Mouse (Mus musculus) lung, adult 2 months (tissue): Measurements from ENCODE around the gene Nup214. TPM values are rescaled to one million over a fixed set of nuclear protein-coding genes. Genes with fewer than 3 reads are reported as not detected.

Experiments used
- DNase-seq: peaks from one replicate; pipeline ENCODE4 v3.0.0; 2022
- H3K4me1 ChIP-seq: fragments of 200-500 bp; 2 replicates; pipeline ENCODE4 v1.6.1; 2011; ENCODE audit warnings: low read length; ENCODE audit not compliant: control insufficient read depth, insufficient read depth
- H3K4me3 ChIP-seq: fragments of 200-500 bp; replicated peaks from 2 replicates; pipeline ENCODE3; 2011; ENCODE audit warnings: low read depth, mild to moderate bottlenecking, control low read depth, low read length; ENCODE audit errors: extremely low read depth
- CTCF ChIP-seq: fragments of 200-500 bp; IDR thresholded peaks from 2 replicates; pipeline ENCODE4 v1.5.1; 2011; ENCODE audit warnings: mild to moderate bottlenecking, low read length, control low read depth; ENCODE audit not compliant: insufficient read depth
- POLR2A ChIP-seq: fragments of 200-500 bp; IDR thresholded peaks from 2 replicates; pipeline ENCODE4 v1.6.1; 2011; ENCODE audit warnings: low read depth, mild to moderate bottlenecking, control low read depth, low read length, borderline replicate concordance; ENCODE audit errors: extremely low read depth
- WGBS: fragments of 180-500 bp; shearing (Covaris S2); methylation state at CpG from one replicate; pipeline ENCODE4 v1.1.7; 2018; 5-methylcytosine and 5-hydroxymethylcytosine counted together
- polyA plus RNA-seq: library from polyadenylated mRNA; depleted of rRNA; stranded (reverse); fragments of >200 nt; gene quantifications from 2 replicates; pipeline ENCODE4 v1.2.3, GENCODE M21; 2012

Gene Nup214
- polyA plus RNA-seq, 1 experiment = 35.1 TPM

GRCm38 (mm10) chr2:32062626-32063410, 88.6 kb downstream of the Nup214 start:
- no peak for DNase-seq
- H3K4me1 ChIP-seq = no peaks in the 10 kb centered on the region; the same call in 1 of the 2 replicates
- TF ChIP-seq CTCF (no peak), POLR2A (no peak)

DNA sequence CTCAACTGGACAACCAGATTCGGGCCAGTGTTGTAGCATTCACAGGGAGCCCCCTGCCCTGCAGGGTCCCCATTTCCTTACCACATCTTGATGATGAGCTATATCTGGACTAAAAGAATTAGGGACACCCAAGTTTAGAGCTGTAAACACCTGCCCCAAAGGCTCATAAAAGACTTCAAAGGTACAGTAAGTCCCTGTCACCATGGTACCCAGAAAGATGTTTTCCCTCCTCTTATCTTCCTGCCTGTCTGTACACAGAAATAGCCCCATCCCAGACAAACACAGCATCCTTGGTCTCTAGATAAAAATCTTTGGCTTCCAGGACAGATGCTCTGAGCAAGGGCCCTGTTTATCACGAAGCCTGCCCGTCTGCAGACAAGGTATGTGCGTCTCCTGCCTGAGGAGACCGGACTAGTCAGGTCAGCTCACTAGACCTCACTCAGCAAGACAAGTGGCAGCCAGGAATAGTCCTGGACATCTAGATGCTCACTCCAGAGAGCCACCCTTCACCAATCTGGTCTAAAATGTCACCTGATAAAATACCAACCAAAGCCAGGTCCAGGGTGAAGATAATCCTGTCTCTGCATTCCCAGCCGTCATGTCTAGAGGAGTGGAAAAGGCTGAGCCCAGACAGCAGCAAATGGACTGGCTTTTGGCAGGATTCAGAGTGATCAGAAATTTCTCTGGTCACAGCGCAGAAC, 89.4 kb downstream of the Nup214 start:
- no peak overlapping the region for H3K4me3 ChIP-seq
- 62% methylated on average over 7 of the region's 7 CpGs for WGBS
- H3K4me1 ChIP-seq = no peaks in the 10 kb centered on the region; the same call in 1 of the 2 replicates
- TF ChIP-seq CTCF = no peak
- TF ChIP-seq POLR2A = no peak
- no peak for DNase-seq

More at GRCm38 (mm10) chr2:32062626-32063410, 88.6 kb downstream of the Nup214 start:
- H3K4me3 ChIP-seq = no peak overlapping the region
- WGBS = 72% methylated on average over 15 of the region's 15 CpGs

GRCm38 (mm10) chr2:32064913-32065312, 90.7 kb downstream of the Nup214 start:
- H3K4me3 ChIP-seq = no peak overlapping the region
- DNase-seq = no peak
- no peaks in the 10 kb centered on the region; the same call in 1 of the 2 replicates for H3K4me1 ChIP-seq
- WGBS = 46% methylated on average over 13 of the region's 13 CpGs
- TF ChIP-seq POLR2A = no peak
- TF ChIP-seq CTCF = no peak

DNA sequence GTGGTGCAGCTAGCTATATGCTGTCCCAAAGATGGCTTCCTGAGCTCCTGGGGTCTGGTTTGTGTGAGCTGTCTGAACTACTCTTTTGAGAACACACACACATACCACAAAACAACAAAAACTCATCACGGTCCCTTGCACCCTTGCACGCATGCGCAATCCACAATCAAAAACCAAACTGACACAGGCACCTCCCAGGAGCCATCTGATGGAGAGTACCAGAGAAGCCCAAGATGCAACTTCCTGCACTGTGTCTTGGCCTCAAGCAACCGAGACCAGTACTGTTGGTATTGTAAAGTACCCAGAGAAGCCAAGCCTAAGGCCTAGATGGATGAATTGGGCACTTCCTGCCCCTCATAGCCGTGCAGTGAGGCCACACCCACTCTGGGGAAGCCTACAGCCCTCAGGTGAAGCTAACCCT, 91.1 kb downstream of the Nup214 start:
- no peak overlapping the region for H3K4me3 ChIP-seq
- TF ChIP-seq CTCF = no peak
- no peak for TF ChIP-seq POLR2A
- H3K4me1 ChIP-seq = no peaks in the 10 kb centered on the region; the same call in 1 of the 2 replicates
- no peak for DNase-seq
- 63% methylated on average over 5 of the region's 5 CpGs for WGBS

- no peak for DNase-seq
- WGBS = 79% methylated on average over 4 of the region's 4 CpGs
- Histone ChIP-seq H3K4me3 (no peak overlapping the region), H3K4me1 (no peaks in the 10 kb centered on the region; the same call in 1 of the 2 replicates)
- no peak for TF ChIP-seq CTCF
- no peak for TF ChIP-seq POLR2A
Measured at GRCm38 (mm10) chr2:32066005-32066404, 91.8 kb downstream of the Nup214 start.

GRCm38 (mm10) chr2:32068811-32069607, 94.8 kb downstream of the Nup214 start:
- H3K4me1 ChIP-seq = no peaks in the 10 kb centered on the region; the same call in 1 of the 2 replicates
- 62% methylated on average over 31 of the region's 31 CpGs for WGBS
- DNase-seq = no peak
- TF ChIP-seq POLR2A = no peak
- TF ChIP-seq CTCF = no peak
- H3K4me3 ChIP-seq = no peak overlapping the region

GRCm38 (mm10) chr2:32070747-32071146, 96.5 kb downstream of the Nup214 start:
- no peaks in the 10 kb centered on the region; the same call in 1 of the 2 replicates for H3K4me1 ChIP-seq

DNA sequence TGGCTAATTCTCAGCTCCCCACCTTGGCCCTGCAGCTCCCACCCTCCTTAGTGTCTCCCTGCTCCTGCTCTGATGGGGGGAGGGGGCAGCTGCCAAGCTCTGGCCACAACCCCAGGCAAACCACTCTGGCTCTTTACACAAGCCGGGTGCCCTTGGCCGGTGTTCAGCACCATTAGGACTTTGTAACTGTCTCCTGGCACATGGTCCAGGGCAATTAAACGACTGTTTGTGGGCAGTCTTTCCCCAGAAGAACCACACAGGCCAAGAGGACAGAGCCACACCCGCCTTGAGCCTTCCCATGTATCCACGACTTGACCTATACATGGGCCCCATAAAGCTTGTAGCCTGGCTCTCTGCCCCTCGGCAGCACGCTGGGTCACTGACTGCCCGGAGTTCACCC, 100.2 kb downstream of the Nup214 start:
- TF ChIP-seq CTCF (no peak), POLR2A (no peak)
- no peak for DNase-seq
- 36% methylated on average over 8 of the region's 8 CpGs for WGBS
- Histone ChIP-seq H3K4me1 (peaks cover 15% of the 10 kb centered on the region), H3K4me3 (no peak overlapping the region)

More at GRCm38 (mm10) chr2:32070747-32071146, 96.5 kb downstream of the Nup214 start:
- 86% methylated on average over 10 of the region's 10 CpGs for WGBS
- no peak overlapping the region for H3K4me3 ChIP-seq
- TF ChIP-seq CTCF (no peak), POLR2A (no peak)
- DNase-seq = no peak

GRCm38 (mm10) chr2:32075368-32075767, 101.1 kb downstream of the Nup214 start:
- Histone ChIP-seq H3K4me3 (no peak overlapping the region), H3K4me1 (peaks cover 18% of the 10 kb centered on the region)
- WGBS = 81% methylated on average over 7 of the region's 7 CpGs
- no peak for TF ChIP-seq POLR2A
- no peak for TF ChIP-seq CTCF
- no peak for DNase-seq

DNA sequence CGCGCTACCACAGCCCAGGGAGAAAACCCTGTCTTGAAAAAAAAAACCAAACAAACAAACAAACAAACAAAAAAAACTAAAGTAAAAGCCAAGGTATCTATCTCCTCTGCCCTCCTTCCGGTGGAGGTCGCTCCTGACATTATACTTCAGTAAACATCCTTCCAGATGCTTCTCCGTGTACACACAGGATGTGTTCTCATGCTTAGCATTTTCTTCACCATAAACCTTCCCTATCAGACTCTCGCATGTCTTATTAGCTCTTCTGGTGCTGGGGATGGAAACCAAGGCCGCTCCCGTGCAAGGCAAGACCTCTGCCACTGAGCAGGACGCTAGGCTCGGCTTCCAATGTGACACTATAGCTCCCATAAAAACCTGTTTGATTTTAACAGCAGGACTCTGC, 103.5 kb downstream of the Nup214 start:
- peaks cover 18% of the 10 kb centered on the region for H3K4me1 ChIP-seq
- WGBS = 66% methylated on average over 10 of the region's 10 CpGs
- DNase-seq = no peak
- TF ChIP-seq POLR2A (no peak), CTCF (no peak)
- no peak overlapping the region for H3K4me3 ChIP-seq
